Mouse (Mus musculus) liver, postnatal 0 days (tissue): ENCODE data around the gene Hist1h3g.

Experiments used
- CTCF ChIP-seq: sonication (generic); IDR thresholded peaks from 2 replicates; pipeline ENCODE4 v1.5.1; 2016; ENCODE audit warnings: antibody characterized with exemption, low read depth
- EP300 ChIP-seq: IDR thresholded peaks from 2 replicates; pipeline ENCODE4 v1.6.1; 2016; ENCODE audit warnings: antibody characterized with exemption, low read depth, mild to moderate bottlenecking

- TF ChIP-seq EP300 (no peak), CTCF (no peak)
These were observed 17.0 kb downstream of the Hist1h3g start for GRCm38 (mm10) chr13:23551931-23552914.
